Mouse (Mus musculus) cerebellum, postnatal 4 days (tissue): ENCODE data around the gene Kcnt1.
"Not testable (repeated sequence)": the region's sequence is repeated elsewhere in the genome, so short reads cannot be mapped to it uniquely, and the experiment has no call there.

ENCODE experiments used
- DNase-seq, 2 experiments: peaks; one replicate each; pipeline ENCODE4 v3.0.0; 2022; ENCODE audit warnings: low spot score in 2 of 2, mixed read lengths in 1 of 2

The Kcnt1 gene

DNA sequence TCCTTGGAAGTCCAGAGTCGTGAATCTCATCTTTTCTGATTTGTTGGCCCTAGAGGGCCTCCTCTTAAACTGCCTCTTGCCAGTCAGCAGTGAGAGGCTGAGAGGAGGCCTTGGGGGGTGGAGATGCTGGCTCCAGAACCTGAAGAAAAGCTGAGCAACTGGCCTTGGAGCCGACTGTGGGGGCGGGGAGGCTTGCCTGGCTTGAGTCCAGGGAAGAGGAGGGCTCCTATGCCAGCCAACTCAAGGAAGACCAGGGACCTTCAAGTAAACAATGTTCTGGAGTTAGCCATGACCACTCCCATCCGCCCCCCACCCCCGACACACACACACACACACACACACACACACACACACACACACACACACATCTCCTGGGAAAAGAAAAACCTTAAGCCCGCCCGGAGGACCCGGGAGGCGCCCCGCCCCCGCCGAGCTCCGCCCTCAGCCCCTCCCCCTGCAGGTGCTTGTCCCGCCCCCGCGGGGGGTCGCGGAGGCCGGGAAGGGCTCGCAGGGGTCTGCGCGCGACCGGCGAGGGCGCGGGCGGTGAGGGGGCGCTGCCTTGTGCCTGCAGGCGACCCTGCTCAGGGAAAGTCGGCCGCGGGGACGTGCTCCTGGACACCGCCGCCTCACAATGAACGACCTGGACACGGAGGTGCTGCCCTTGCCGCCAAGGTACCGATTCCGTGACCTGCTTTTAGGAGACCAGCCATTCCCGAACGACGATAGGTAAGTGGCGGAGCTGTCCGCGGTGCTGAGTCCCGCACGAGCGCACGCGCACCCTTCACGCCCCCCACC is at the start of gene Kcnt1:
Gene Kcnt1, plus strand, starts transcription at position 398 of the 795 bp plus-strand sequence.
- DNase-seq = peak; percentile 44 to 67

DNA sequence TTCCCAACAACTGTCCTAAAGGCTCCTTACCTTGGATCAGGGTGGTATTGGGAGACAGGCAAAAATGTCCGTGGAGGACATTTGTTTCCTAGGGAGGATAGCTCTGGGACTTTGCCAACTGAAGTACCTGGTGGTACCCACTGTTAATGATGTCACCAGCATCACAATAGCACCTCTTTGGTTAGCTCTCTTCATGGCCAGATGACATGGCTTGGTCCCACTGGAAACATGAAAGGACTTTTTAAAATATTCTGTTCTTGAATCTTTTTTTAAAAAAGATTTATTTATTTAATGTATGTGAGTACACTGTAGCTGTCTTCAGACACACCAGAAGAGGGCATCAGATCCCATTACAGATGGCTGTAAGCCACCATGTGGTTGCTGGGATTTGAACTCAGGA is 47.8 kb upstream of the Kcnt1 start, which contains the start of gene Glt6d1:
Gene Glt6d1, minus strand, starts transcription at position 101 of the 400 bp plus-strand sequence.
- not testable (repeated sequence) for DNase-seq

DNA sequence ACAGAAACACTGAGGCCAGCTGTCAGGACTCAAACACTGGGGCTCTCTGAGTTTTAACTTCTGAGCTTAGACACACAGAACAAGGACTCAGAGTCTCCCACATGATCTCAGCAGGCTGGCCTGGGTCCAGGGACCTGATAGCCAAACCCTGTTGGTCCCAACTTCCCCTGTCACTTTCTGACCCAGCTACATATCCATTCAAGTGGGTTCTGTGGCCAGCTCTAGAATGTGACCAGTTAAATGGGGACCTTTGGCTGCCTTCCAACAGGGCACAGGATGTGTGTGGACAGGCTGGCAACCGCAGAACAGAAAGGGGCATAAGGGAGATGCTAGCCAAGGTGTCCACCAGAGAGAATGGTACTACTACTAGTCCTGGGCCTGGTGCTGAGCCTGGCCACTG is 40.7 kb upstream of the Kcnt1 start, which contains the start of gene Lcn9:
Gene Lcn9, plus strand, starts transcription at position 348 of the 400 bp plus-strand sequence.
- no peak for DNase-seq

GRCm38 (mm10) chr2:25824751-25825150 is 38.8 kb upstream of the Kcnt1 start:
- no peak for DNase-seq

GRCm38 (mm10) chr2:25828344-25828947 is 35.1 kb upstream of the Kcnt1 start:
- no peak for DNase-seq

GRCm38 (mm10) chr2:25830786-25831185 is 32.7 kb upstream of the Kcnt1 start:
- DNase-seq = no peak

DNA sequence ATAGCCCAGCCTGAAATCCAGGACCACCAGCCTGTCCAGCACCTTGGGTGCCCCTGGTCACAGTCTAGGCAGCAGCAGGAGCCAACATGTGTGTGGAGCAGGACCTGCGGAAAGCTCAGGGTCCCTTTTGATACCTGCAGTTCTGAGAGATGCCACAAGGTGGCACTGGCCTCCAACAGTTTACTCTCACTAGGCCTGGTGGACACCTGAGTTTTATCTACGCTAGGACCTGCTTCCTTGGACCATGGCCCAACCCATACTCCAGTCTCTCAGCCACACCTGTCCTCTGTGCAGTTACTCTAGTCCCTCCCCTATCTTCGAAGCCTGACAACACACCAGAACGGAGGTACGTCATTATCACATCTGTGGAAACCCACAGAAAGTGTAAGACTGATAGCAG is 27.2 kb upstream of the Kcnt1 start:
- DNase-seq = peak; percentile 78 to 88

DNA sequence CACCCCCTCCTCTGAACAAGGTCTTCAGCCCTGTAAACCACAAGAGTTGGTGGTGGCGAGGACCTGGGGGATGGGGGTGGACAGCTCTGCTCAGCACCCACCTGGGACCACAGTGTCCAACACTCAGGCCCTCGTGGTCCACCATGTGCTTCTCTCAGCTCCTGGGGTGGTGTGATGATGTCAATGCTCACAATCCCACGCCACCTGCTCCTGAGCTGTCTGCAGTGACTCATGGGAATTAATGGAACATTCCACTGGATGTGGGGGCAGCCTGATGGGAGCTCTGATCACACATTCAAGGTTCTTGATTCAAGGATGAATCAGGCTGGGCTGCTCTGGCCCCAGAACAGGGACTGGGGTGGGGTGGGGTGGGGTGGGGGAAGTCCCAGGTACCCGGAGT is 21.4 kb upstream of the Kcnt1 start:
- no peak for DNase-seq

DNA sequence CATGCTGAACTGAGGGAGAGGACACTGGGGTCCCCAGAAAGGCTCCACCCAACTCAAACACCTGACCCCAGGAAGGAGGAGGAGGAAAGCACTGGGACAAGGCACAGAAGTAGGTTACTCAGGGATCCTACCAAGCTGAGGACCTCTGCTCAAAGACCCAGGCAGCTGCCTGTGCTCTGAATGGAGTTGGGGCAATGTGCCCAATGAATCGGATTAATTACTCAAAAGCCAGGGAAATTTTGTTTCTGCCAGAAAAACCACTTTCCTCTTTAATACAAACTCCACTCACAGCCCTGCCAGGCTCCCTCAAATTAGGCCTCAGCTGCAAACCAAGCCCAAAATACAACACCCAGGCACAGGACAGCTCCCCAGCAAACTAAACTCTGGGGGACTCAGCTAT is 20.8 kb upstream of the Kcnt1 start:
- no peak for DNase-seq

- no peak for DNase-seq
Measured at GRCm38 (mm10) chr2:25844097-25844496, 19.4 kb upstream of the Kcnt1 start.

GRCm38 (mm10) chr2:25846516-25846915 is 17.0 kb upstream of the Kcnt1 start:
- no peak for DNase-seq

DNA sequence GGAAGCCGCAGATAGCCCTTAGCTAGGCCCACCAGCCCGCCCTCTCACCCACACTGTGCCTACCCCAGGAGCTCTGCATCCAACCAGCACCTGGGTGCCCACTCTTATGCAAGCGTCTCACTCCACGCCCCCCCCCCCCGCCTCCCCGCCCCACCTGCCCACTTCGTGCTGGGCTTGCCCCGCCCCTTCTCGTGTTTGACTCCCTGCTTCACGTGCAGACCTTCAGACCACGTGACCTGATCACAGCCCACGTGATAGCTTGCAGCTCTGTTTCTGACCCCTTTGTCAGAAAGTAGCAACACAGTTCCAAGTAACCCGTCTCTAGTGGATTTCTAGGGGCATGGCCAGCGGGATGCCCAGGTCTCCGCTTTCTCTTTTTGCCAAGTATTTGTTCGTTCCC is 16.3 kb upstream of the Kcnt1 start, which contains the start of gene Sohlh1:
Gene Sohlh1, minus strand, starts transcription at position 23 of the 400 bp plus-strand sequence.
- no peak for DNase-seq

- peak in 1 of 2 experiments; percentile 51 for DNase-seq
Measured at GRCm38 (mm10) chr2:25850330-25850729, 13.2 kb upstream of the Kcnt1 start.

DNA sequence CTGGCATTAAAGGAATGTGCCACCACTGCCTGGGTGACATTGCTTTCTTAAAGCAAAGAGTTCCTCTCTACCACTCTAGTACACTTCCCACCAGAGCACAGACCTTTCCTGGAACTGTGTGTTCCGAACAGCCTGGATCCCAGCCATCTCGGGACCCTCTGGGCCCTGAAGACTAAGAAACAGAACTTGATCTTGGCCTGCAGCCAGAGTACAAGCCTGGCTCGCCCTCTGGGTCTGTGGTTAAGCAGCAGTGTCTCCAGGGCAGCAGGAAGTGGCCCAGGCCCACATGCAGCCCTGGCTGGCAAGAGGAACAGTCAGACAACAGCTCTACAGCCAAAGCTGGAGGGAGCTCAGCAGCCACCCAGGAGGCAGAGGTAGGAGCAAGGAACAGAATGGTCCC is 10.9 kb upstream of the Kcnt1 start:
- peak in 1 of 2 experiments; percentile 31 for DNase-seq

- DNase-seq = no peak
Measured at GRCm38 (mm10) chr2:25853998-25854397, 9.5 kb upstream of the Kcnt1 start.

GRCm38 (mm10) chr2:25859891-25860290 is 3.6 kb upstream of the Kcnt1 start:
- no peak for DNase-seq

- DNase-seq = no peak
Measured at GRCm38 (mm10) chr2:25862038-25862437, 1.5 kb upstream of the Kcnt1 start.

DNA sequence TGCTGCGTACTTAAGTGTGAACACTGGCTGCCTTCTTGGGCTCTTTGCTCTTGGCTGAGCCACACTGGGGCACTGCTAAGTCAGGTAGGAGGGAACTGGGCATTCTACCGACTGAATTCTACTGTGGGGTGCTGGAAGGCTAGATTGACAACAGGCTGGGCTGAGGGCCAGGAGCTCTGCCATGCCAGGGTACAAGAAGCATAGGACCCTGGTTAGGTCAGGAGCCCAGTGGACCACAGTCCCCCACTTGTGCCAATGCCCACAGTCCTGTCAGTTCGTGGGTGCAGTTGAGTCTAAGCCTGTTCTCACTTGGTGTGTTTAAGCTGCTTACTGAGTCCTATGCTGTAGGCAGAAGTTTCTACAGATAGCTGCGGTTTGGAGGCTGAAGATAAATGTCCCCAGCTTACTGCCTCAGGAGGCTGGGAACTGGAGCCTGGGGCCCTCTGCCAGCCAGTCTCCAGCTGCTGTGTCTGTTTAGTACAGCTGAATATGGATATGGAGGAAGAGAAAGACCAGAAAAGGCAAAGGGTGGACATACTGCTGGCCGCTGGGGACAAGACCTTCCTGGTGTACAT is 751 bp upstream of the Kcnt1 start:
- no peak for DNase-seq

GRCm38 (mm10) chr2:25864230-25864629 is 696 bp downstream of the Kcnt1 start:
- DNase-seq = no peak

GRCm38 (mm10) chr2:25865412-25865811 is 1.9 kb downstream of the Kcnt1 start:
- peak in 1 of 2 experiments; percentile 64 for DNase-seq

DNA sequence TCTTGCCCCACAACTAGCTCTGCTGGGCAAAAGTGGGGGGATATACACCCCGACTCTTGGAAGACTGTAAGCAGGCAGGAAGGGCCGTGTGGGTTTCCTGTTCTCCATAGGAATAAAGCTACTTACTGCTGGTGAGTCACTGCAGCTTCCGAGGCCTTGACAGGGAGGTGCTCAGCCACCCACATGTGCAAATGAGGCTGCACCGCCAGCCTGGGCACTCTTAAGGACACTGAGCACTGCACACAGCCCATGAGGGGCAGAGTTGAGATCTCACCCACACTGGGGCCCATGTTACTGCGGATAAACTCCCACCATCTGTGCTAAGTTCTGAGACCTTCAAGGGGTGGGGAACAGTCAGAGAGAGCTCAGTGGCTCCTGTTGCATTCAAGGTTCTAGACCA is 3.1 kb downstream of the Kcnt1 start:
- no peak for DNase-seq

DNA sequence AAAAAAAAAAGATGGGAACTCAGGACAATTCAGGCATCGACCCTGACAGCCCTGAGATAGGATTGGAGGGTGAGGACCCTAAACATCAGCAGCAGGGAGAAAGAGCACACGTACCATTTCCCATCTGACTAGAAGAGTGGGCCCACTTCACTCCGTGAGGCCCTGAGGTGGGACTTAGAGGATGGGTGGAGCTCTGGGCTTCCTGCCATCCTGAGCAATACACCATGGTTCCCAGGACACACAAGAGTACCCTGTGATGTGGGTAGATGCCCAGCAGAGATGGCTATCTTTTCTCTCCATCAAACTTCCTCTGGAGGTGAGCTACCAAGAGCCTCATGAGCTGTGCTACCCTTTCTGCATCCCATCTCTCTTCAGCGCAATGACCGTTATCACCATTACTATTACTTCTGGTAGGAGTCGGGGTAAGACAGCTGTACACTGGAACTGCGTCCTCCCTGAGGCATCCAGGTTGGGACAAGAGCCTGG is 13.8 kb downstream of the Kcnt1 start:
- no peak for DNase-seq
